Mouse (Mus musculus) olfactory bulb, adult 2 months (tissue): Measurements from ENCODE around the gene Clps.

ENCODE experiments used
- CTCF ChIP-seq: fragments of 200-500 bp; IDR thresholded peaks from 2 replicates; pipeline ENCODE4 v1.5.1; 2012; ENCODE audit warnings: low read depth, mild to moderate bottlenecking, low read length, moderate library complexity; ENCODE audit not compliant: insufficient read depth
- POLR2A ChIP-seq: fragments of 200-500 bp; IDR thresholded peaks from 2 replicates; pipeline ENCODE4 v1.6.1; 2012; ENCODE audit warnings: mild to moderate bottlenecking, low read depth, low read length, moderate library complexity; ENCODE audit not compliant: insufficient read depth

DNA sequence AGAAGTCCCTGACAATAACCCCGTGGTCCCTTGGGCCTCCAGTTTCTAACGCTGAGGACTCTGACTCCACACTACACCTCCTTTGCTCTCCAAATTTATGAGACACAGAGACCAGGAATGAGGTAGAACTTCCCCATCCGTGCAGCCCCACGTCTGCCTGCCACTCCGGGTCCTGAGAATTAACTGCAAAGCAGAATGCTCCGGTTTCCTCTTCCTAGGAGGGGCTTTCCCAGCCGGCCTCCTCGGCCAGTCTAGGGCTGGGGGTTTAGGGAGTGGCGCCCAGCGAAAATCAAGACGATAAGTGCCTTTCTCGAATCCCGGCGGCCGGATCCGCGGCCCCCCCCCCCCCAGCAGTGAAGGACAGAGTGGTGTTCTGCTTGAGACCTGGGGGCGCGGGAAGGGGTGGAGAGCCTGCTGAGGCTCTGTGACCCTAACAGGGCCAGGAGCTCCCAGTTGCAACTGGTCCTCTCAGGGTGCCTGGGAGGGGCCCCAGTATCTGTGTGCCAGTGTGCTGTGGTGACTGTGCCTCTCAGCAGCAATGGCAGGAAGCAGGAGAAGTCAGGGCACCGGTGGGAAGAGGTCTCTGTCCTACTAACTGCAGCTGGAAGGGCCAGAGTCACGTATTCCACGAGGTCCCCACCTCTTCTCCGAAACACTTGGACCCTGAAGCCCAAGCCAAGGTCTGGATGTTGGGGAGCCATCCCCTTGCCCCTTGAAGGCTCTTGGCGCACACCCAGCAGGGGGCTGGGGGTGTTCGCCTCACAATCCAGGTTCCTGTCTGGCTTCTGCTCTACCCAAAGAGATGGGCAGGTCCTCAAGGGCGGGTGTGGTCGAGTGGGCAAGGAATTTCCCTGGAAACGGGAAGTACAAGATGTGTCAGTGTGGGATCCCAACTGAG is 49.9 kb downstream of the Clps start:
- TF ChIP-seq POLR2A, result no peak
- TF ChIP-seq CTCF, result no peak
